In genomic region chr16:21392099-21392498, GRCm38 (mm10) we compare ENCODE assay signal across 8 mouse cellular contexts. TPM values are rescaled to one million over a fixed set of nuclear protein-coding genes. Genes with fewer than 3 reads are reported as not detected.
DNase-seq lines count a peak whose midpoint lies in the region; ATAC-seq lines count a peak whose summit lies in the region.

No protein-coding gene starts in this region.

- peak overlapping the region; percentile 85 for H3K27ac ChIP-seq in limb, embryonic 10.5 days

- H3K9me3 ChIP-seq in limb, embryonic 10.5 days (replicated peaks) = no peaks in the 10 kb centered on the region

- peaks cover 68% of the 10 kb centered on the region for H3K4me1 ChIP-seq in limb, embryonic 10.5 days

- no peak for ATAC-seq in CD4-positive, CD25-positive, alpha-beta regulatory T cell, adult 4 months

- no peaks in the 10 kb centered on the region for H3K36me3 ChIP-seq in limb, embryonic 10.5 days
- H3K36me3 ChIP-seq in splenic B cell, adult 2 months (ENCODE audit: control insufficient read depth, insufficient read depth, low read length, poor library complexity, severe bottlenecking) = no peaks in the 10 kb centered on the region

- no peak overlapping the region for H3K4me3 ChIP-seq in limb, embryonic 10.5 days

- H3K27me3 ChIP-seq in limb, embryonic 10.5 days (ENCODE audit: low read depth, poor library complexity, severe bottlenecking) = no peaks in the 10 kb centered on the region
- no peaks in the 10 kb centered on the region for H3K27me3 ChIP-seq in splenic B cell, adult 2 months (ENCODE audit: control insufficient read depth, insufficient read depth, low read length, poor library complexity, severe bottlenecking)

- peak; percentile 18 for DNase-seq in CD4-positive, CD25-positive, alpha-beta regulatory T cell, adult 2 months (ENCODE audit: low read depth, low spot score)
- peak; percentile 61 for DNase-seq in right cerebral cortex, postnatal 4 days
- DNase-seq in right cerebral cortex, adult 18-20 months = no peak
- DNase-seq in limb, embryonic 10.5 days (ENCODE audit: low spot score) = peak; percentile 60
- DNase-seq in splenic B cell, adult 2 months (ENCODE audit: low read depth, low spot score) = peak; percentile 20
- DNase-seq in urinary bladder, postnatal 14 days (ENCODE audit: low spot score) = no peak
- no peak for DNase-seq in gastrocnemius, postnatal 14 days

- 67% methylated on average over 6 of the region's 6 CpGs for WGBS in limb, embryonic 10.5 days

- intact Hi-C loops in gastrocnemius, postnatal 14 days (cut with DNase I; ENCODE audit: low total_unique reads) = no loop called here

RNA-seq across cellular contexts. Expression of gene Vps8, which starts 30.8 kb away (rescaled TPM):
- polyA plus RNA-seq in CD4-positive, CD25-positive, alpha-beta regulatory T cell, adult 4 months (2017; shearing (Covaris generic)) = 10 to 100 TPM; 11.7 to 21.9 TPM
- polyA plus RNA-seq in limb, embryonic 10.5 days (2016; fragmentation: Nextera tagmentation; extraction: Ambion mirVana) = 10.8 and 13.7 TPM in 2 replicates
- 10 to 100 TPM; 10.4 to 12.6 TPM for total RNA-seq in gastrocnemius, postnatal 14 days (2021)

Comparison
In these comparisons a context has a peak if more than half of its experiments do, and no peak if none do; other contexts are left out.
1. DNase-seq: peak in CD4-positive, CD25-positive, alpha-beta regulatory T cell, adult 2 months (single experiment), right cerebral cortex, postnatal 4 days (single experiment), limb, embryonic 10.5 days (single experiment) and splenic B cell, adult 2 months (single experiment); none in right cerebral cortex, adult 18-20 months (single experiment), urinary bladder, postnatal 14 days (single experiment) and gastrocnemius, postnatal 14 days (single experiment).